Mouse (Mus musculus): Measurements from ENCODE around the gene Tex33. TPM values are rescaled to one million over a fixed set of nuclear protein-coding genes. Genes with fewer than 3 reads are reported as not detected.

Tex33 gene
- total and polyA plus RNA-seq, 3 experiments = 4.3 to 4.7 TPM; not detected in 1

DNA sequence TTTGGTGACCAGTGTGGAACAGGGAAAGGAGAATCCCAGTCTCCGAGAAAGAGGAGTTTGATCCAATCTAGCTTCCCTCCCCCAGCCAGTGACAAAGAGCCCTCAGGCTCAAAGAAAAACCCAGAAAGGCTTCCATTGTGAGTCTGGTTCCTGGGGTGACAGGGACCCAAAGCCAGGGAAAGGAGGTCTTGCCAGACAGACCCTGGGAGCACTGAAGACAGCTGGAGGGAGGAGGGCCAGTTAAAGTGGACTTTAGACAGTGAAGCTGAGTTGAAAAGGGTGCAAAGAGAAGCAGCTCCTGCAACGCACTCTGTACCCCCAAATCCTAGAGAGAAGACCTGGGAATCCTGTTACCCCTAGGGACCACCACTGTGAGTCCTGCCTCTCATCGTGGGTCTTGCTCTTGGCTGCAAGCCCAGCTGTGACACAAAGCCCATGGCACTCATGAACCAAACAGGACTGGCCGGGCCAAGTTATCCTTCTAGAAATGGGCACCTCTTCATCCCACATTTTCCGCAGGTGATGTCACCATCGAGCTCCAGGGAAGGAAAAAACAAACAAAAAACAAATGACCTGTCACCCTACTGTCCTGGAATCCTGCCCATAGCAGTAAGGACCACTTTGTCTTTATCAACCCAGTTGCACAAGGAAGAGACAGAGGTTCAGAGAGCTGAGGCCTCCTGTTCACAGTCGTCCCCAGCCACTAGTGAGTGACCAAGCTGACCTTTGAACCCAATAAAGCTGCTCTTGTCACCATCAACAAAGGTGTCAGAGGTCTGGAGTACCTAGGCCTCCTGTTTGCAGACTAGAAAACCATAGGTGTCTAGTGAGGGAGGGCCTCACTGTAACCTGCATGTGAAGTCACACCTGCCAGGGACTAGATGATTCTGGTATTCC, 11.2 kb downstream of the Tex33 start:
- no peak overlapping the region for H3K4me3 ChIP-seq (ENCODE audit: control insufficient read depth in 1 of 2, insufficient read depth in 1 of 2, low read depth in 2 of 2, low read length in 2 of 2)
- no peaks in the 10 kb centered on the region for H3K36me3 ChIP-seq (ENCODE audit: control insufficient read depth in 1 of 2, insufficient read depth in 2 of 2, low read length in 2 of 2)
- TF ChIP-seq MAFK (IDR thresholded peaks at IDR 0.05; ENCODE audit: borderline replicate concordance, low read depth, low read length) (no peak), MAZ (IDR thresholded peaks at IDR 0.05; ENCODE audit: low read depth, low read length) (no peak), UBTF (IDR thresholded peaks at IDR 0.05; ENCODE audit: borderline replicate concordance, insufficient read depth, low read depth, low read length) (no peak), TCF12 (IDR thresholded peaks at IDR 0.05; ENCODE audit: low read depth, low read length) (no peak), POLR2AphosphoS5 (IDR thresholded peaks at IDR 0.05; ENCODE audit: borderline replicate concordance, low read depth, low read length) (no peak), NELFE (IDR thresholded peaks at IDR 0.05; ENCODE audit: low read depth, low read length) (no peak), BHLHE40 (IDR thresholded peaks at IDR 0.05; ENCODE audit: borderline replicate concordance, low read depth, low read length) (no peak), ETS1 (IDR thresholded peaks at IDR 0.05; ENCODE audit: low read depth, low read length) (no peak), GABPA (IDR thresholded peaks at IDR 0.05; ENCODE audit: low read depth, low read length) (no peak), TBP (IDR thresholded peaks at IDR 0.05; ENCODE audit: low read depth, low read length) (no peak), POLR2A (IDR thresholded peaks at IDR 0.05; ENCODE audit: control insufficient read depth in 1 of 2, insufficient read depth in 1 of 2, low read depth in 1 of 2, low read length in 2 of 2, poor library complexity in 1 of 2) (no peak), MYB (IDR thresholded peaks at IDR 0.05; ENCODE audit: low read depth, low read length) (no peak), ELF1 (IDR thresholded peaks at IDR 0.05; ENCODE audit: low read depth, low read length) (no peak), RCOR1 (IDR thresholded peaks at IDR 0.05; ENCODE audit: low read depth, low read length) (no peak)
- H3K4me1 ChIP-seq (ENCODE audit: control insufficient read depth in 1 of 2, insufficient read depth in 2 of 2, low read length in 2 of 2) = peaks cover 0 to 11% of the 10 kb centered on the region in 2 experiments; a peak in 2 of 4 replicates
- no peak for DNase-seq (ENCODE audit: low read depth, low spot score)
- no peak overlapping the region for H3K9ac ChIP-seq (ENCODE audit: control insufficient read depth, low read depth, low read length, poor library complexity, severe bottlenecking)
- no peaks in the 10 kb centered on the region for H3K79me2 ChIP-seq (ENCODE audit: control insufficient read depth, insufficient read depth, low read length, poor library complexity)
- H3K27ac ChIP-seq (ENCODE audit: control insufficient read depth, low read depth, low read length) = no peak overlapping the region
- no peaks in the 10 kb centered on the region for H3K9me3 ChIP-seq (replicated peaks; ENCODE audit: insufficient read depth, low read length)
- H3K27me3 ChIP-seq (ENCODE audit: control insufficient read depth in 1 of 2, insufficient read depth in 2 of 2, low read length in 2 of 2) = no peaks in the 10 kb centered on the region

DNA sequence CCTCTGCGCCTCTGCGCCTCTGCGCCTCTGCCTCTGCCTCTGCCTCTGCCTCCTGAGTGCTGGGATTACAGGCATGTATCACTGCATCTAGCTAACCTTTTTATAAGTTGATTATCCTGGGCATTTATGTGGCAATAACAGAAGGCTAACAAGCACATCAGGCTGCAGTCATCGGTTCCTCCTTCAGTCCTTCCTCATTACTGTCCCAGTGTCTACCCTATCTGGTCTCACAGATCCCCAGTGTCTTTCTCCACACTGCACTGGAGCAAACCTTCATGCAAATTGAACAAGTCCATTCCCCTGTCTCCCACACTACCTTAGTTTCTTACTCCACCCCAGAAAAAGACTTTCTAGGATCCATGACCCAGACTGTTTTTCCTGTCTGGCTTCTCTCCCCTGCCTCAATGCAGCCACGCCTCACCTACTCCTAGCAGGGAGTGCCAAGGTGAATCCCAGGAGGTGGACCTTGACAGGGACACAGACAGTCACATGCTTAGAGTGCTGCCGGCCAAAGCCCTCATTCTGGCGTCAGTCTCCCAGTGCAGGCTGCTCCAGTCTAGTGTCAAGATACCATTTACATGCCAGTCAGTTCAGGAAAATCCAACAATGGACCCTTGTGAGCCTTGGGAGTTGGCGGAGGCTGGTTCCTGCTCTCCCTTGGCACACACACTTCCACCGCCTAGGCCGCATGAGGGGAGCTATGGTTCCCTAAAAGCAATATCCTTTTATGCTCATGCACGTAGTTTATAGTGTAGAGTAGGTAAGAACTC, 12.1 kb downstream of the Tex33 start:
- H3K4me3 ChIP-seq (ENCODE audit: control insufficient read depth in 1 of 2, insufficient read depth in 1 of 2, low read depth in 2 of 2, low read length in 2 of 2) = no peak overlapping the region
- peaks cover 0 to 15% of the 10 kb centered on the region in 2 experiments; a peak in 2 of 4 replicates for H3K4me1 ChIP-seq (ENCODE audit: control insufficient read depth in 1 of 2, insufficient read depth in 2 of 2, low read length in 2 of 2)
- no peak overlapping the region for H3K27ac ChIP-seq (ENCODE audit: control insufficient read depth, low read depth, low read length)
- no peak for TF ChIP-seq MEF2A (IDR thresholded peaks at IDR 0.05; ENCODE audit: extremely low read depth, insufficient replicate concordance, low read depth, low read length, poor library complexity, severe bottlenecking)
- DNase-seq (ENCODE audit: low read depth, low spot score) = peak; percentile 53
- no peaks in the 10 kb centered on the region for H3K79me2 ChIP-seq (ENCODE audit: control insufficient read depth, insufficient read depth, low read length, poor library complexity)
- no peak overlapping the region for H3K9ac ChIP-seq (ENCODE audit: control insufficient read depth, low read depth, low read length, poor library complexity, severe bottlenecking)
- no peaks in the 10 kb centered on the region for H3K27me3 ChIP-seq (ENCODE audit: control insufficient read depth in 1 of 2, insufficient read depth in 2 of 2, low read length in 2 of 2)
- H3K9me3 ChIP-seq (replicated peaks; ENCODE audit: insufficient read depth, low read length) = no peaks in the 10 kb centered on the region
- peaks cover 0 to 3% of the 10 kb centered on the region in 2 experiments; a peak in 2 of 4 replicates for H3K36me3 ChIP-seq (ENCODE audit: control insufficient read depth in 1 of 2, insufficient read depth in 2 of 2, low read length in 2 of 2)

Data from MEL (cell line).